Mouse (Mus musculus) left cerebral cortex, adult 18-20 months (tissue): ENCODE data around the gene Pum3. TPM values are rescaled to one million over a fixed set of nuclear protein-coding genes. Genes with fewer than 3 reads are reported as not detected.
A peak's percentile ranks its signal among the peaks of the same experiment; 100 is the strongest.
"Not testable (repeated sequence)": the region's sequence is repeated elsewhere in the genome, so short reads cannot be mapped to it uniquely, and the experiment has no call there.

Experiments
- DNase-seq, 2 experiments: peaks; one replicate each; pipeline ENCODE4 v3.0.0; 2021 to 2022; ENCODE audit warnings: low spot score in 2 of 2, mixed read lengths in 1 of 2
- total RNA-seq, 2 experiments: library from RNA; stranded (reverse); gene quantifications; 2 replicates each; pipeline ENCODE4 v1.2.3; 2021

Pum3 gene
- total RNA-seq, 2 experiments from 2014 or later, result 41.9 to 42.4 TPM

DNA sequence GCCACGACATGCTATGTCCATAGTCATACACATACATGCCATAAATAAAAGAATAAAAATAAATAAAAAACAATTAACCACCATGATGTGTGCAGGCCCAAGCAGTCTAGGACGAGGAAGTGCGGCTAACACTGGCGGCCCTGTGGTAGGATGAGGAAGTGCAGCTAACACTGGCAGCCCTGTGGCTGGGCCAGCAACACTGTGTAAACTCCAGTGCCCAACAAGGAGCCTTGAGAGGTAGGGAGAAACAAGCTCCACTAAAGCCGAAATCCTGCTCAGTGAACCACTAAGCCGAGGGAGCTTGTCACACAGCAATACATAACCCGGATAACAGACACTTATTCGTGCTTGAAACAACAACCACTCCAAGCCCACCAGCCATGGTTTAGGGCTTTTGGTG lies 34.1 kb downstream of the Pum3 start:
- DNase-seq, result no peak

DNA sequence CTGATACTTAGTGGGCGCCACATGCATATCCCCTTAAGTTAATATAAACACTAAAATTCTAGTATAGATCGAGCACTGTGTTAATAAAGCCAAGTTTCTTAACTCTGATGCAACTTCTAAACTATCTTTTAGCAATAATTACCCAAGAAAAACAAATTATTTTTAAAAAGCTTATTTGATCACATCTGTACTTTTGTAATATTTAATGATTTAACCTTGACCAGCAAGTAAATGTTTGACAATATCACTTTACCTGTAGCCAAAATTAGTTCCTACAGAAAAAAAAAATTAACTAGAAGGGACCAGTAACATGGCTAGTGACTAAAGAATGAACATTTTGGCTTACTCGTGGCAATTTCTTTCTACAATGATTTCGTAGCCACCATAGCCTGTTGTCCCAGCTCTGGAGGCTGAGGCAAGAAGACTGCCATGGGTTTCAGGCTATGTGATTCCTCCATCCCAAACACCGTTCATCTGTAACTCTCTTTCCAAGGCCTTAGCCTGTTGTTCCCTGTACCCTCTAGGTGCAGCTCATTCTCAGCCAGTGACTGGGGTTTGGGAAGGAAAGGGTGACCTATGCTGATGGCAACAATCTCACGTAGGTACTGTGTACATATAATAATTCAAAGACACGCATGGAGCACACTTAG lies 35.2 kb downstream of the Pum3 start:
- no peak for DNase-seq

DNA sequence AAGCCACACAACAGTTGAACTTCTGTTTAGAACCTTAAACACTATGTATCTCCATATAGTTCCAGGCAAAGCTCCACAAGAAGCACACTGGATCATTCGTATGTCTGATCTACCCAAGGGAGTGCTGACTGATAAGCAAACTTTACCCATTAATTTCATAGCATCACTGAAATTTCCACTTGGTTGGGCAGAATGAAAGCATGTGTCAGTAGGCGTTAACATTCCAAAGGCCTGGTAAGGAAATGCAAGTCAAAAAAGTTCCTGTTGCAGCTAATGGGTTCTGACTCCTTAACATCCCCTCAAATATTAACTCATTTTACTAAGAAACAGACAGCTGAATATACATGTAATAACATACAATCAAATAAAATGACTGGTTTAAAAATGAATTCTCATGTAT lies 37.2 kb downstream of the Pum3 start:
- DNase-seq, result no peak

DNA sequence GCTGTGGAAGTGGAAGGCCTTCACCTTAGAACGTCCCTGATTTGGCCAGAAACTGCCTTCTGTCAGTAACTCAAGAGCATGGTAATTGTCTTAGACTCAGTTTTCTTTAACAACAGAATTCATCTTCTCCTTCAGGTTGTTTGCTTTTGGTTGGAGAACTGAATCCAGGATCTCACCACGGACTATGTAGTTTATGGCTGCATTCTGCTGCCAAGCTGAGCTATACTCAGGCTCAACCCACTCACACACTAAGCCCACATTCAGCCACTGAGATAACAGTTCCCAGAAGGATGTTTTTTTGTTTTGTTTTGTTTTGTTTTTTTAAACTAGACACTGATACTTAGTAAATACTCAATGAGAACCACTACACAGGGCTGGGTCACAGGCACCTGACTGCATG lies 38.3 kb downstream of the Pum3 start:
- no peak for DNase-seq

DNA sequence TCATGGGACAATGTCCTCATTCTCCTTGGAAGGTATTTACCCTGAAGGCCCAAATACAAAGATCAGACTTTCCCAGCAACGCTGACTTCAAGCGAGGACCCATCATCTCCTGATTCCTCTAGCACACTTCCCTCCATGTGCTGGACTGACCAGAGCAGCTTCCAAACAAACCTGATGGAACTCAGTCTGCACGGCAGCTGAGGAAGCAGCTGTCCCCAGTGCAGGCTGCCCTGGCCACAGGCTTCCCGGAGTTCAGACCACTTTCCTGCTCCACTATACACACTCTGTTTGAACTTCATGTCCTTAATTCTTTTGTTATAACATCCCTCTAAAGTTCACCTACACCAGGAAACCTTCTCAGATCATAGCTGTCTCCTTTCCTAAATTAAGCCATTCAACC lies 40.1 kb downstream of the Pum3 start:
- DNase-seq, result not testable (repeated sequence)

DNA sequence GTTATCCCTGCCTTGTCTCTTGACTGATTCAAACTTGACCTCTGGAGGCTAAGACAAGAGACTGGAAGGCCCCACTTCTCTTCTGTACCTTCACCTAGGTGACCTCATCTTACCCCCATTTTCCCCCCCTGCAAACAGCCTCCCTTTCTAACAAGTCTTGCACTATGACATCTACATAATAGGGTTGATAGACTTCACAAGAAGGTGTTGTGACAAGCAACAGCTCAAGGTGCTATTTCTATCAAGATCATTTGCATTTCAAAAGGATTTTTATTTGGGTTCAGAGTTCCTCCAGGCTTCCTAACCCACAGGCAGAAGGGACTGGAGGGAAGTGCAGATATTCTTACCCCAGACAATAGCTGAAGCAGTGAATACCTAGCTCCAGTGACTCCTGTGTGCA lies 44.3 kb downstream of the Pum3 start:
- DNase-seq, result no peak

DNA sequence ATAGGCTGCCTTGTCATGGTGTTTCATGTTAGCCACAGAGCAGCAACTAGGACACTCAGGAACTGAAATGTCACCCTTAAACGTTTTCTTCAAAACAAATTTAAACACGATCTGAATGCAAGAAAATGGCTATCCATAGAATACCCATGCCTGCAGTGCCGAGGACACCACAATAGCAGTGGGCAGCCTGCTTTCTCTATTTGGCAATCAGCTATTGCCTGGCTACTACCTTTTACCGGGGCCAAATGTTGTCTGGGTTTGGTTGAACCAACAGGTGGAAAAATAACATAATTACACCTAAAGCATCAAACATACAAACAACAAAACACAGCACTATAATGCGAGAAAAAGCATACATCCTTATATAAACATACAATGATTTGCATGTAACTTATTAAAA lies 46.4 kb downstream of the Pum3 start:
- no peak for DNase-seq

DNA sequence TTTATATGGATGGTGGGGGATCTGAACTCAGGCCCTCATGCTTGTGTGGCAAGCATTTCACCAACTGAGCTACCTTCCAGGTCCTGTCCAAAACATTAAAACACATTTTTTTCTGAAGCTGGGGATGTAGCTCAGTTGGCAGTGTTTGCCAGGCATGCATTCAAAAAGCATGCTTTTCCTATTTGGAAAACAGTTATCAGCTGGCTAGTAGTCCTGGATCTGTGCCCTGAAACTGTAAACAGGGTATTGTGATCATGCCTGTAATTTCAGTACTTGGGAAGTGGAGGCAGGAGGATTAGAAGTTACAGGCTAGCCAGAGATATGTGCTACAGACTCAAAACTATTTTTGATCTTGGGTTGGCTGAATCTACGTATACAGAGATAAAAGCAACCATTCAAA lies 47.5 kb downstream of the Pum3 start:
- no peak for DNase-seq

DNA sequence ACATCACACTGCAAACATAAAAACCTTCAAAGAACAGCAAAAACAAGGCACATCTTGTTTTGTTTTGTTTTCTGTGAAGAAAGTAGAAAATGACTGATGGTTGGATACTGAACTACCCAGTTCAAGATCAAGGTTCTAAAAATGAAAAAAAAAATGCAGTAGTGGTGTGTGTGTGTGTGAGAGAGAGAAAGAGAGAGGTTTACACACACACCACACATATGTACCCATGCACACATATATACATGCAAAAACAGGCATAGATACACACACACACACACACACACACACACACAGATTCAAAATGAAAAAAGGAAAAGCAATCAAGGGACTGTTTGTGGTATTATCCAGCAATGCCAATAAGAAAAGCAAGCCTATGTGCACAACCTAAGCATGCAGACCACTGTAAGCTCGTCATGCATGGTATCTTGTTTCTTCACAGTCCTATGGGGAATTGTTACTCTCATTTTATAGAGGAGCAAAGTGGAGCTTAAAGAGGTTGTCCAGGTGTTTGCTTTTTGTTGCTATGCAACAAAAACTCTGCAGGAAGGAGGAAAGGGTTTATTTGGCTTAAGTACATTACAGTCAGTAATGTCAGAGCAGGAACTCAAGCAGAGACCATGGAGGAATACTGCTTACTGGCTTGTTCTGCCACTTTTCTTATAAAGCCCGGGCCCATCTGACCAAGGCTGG lies 49.8 kb downstream of the Pum3 start:
- DNase-seq, result no peak

DNA sequence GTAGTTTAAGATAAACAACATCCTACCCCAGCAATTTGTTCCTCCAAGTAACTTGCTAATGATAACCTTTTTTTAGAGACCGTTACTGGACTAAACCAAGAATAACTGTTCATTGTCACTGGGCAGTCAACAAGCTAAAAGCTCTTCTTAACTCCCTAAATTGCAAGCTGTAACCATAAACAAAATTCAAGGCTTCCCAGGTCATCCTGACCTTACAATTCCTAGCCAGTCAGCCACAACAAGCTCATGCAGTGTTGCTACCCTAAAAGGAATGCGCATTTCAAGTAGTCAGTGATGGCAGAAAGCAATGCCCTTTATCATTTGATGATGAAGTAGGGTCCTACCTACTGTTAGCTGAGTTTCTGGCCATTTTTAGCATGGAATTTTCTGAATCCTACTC lies 58.8 kb downstream of the Pum3 start:
- DNase-seq, result no peak

DNA sequence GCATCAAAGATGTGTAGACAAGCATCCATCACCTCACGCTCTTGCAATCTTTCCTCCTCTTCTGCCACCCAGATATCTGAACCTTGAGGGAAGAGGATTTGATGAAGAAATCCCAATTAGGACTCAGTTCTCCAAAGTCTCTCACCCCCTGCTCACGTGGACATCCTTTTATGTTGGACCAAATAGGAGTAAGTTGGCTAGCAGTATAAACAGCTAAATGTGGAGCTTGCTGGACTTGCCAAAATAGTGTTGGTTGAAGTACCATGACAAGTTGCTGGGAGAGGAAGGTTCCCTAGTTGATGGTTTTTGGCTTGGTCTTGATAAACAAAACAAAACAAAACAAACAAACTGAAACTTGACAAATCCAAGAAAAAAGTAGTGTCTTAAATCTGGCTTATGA lies 59.5 kb downstream of the Pum3 start:
- DNase-seq, result no peak

DNA sequence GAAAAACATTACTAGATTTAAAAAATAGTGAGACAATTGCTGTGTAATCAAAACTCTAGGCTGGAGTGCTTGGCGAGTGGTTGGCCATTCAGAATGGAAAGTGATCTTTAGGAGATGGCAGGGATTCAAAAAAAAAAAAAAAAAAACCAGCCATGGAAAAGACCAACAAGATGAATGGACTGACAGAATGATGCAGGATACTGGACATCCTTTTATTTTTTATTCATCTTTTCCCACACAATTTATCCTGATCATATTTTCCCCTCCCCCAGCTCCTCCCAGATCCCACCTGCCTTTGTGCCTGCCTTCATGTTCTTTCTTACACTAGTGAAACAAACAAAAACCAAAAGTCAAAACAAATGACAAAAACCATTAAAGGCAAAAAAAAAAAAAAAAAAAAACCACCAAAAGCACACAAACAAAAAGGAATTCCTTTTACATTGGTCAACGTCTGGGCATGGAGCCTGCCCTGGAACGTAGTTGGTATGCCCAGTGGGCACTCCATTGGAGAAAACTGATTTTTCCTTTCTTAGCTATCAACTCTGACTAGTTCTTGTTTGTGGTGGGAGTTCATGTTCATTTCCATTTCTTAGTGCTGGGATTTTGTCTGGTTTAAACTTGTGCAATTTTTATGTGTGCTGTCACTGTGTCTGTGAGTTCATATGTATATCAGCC lies 60.0 kb downstream of the Pum3 start:
- no peak for DNase-seq

DNA sequence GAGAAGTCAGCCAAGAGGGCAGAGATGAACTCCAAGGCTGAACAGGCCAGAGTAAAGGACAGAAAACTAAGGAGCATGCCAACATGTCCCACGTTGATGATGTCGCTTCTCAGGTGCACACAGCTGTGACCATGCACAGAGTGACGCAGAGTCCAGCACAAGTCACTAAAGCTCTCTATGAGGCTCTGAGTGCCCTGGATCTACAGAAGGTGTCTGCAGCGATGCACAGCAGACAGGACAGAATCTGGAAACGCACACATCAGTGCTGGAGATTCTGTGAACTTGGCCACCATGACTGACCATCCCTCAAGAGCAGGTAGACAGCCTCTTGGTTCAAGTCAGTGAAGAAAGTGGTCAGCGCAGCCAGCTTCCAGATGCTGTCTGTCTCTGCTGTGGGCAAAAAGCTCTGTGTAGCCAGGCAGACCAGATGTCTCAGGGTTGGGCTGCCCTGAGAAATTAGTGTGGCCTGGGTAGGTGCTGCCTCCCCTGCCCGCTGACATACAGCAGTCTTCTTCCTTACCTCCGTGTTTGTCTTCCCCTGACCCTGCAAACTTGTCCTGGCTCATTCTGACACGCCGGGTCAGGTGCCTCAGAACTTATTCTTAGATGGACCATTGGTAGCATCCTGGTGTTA lies 63.4 kb downstream of the Pum3 start:
- no peak for DNase-seq

DNA sequence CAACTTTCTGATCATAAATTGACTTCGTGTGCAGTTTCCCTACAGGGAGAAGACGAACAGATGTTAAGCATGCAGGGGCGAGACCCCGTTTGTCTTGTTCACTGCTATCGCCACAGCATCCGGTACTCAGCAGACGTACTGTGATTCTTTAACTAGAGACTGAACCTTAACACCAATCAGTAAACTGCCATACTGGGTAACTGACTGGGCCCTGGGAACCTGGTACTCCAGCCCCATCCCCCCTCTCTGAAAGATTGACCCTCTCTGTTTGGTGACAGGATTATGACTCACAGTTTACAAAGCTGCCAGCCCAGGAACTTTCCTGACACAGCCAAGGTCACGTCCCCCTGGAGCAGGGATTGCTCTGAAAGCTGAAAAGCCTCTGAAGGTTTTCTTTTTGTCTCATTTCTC lies 65.1 kb downstream of the Pum3 start:
- DNase-seq, result no peak

DNA sequence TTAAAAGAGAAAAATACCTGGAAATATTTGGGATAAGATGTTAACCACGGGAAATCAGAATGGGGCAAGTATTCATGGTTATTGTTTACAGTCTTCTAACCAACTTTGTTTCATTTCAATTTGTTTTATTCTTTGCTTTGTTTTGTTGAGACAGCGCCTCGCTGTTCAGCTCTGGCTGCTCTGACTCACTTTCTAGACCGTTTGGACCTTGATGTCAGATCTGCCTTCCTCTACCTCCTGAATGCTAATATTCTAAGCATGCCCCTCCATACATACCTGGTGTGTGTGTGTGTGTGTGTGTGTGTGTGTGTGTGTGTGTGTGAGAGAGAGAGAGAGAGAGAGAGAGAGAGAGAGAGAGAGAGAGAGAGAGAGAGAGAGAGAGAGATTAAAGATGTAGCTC lies 65.7 kb downstream of the Pum3 start:
- DNase-seq, result no peak

DNA sequence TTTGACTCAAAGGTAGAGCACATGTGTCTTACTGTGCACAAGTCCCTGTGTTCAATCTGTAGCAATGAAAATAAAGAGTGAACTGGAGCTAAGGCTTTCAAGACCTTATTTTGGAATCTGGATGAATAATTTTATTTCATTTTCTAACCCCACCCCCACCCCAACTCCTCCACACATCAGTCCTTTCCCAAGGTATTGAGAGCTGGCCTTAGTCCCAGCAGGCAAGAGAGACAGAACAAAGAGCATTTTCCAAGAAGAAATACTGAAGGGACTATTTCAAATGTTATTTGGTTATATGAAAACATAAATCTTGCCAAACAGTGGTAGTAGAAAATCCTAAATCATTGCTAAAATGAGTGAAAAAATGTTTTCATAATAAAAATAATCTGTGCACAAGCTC lies 69.2 kb downstream of the Pum3 start:
- no peak for DNase-seq

DNA sequence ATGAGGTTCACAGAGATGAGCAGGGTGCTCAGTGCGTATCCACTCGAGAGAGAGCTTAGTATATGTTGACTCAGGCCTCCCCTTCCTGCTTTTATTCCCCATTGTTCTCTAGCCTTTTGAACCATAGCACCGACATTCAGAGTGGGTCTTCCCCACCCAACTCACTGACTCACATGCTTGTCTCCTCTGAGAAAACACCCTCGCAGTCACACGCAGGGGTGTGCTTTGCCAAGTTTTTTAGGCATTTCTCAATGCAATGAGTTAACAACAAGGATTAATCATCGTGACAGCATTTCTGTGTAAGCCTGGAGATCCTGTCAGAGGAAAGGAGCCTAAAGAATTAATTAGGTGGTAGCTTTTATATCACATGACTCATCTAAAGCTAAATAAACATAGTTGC lies 77.9 kb downstream of the Pum3 start:
- DNase-seq, result peak; percentile 24 to 34

DNA sequence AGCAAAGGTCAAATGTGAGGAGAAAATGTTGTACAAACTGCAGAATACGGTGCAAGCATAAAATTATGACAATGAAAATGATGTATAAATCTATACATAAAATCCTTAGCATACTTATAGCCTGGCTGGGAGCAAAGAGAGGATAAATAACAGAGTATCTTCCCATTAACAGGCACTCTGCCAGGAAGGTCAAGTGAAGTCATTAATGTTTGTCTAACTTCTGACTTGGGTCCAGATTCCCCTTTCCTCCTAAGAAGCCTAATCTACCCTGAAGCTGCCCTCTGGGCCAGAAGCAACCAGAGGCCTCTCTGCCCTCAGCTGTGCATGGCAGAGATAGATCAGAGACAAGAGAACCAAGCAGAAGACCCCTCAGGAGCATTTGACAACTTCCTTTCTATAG lies 83.1 kb downstream of the Pum3 start:
- DNase-seq, result no peak
